Mouse (Mus musculus) heart, postnatal 0 days (tissue): ENCODE measurements at regions not wholly inside any gene's neighbourhood (a gene's known extent, or its start where the extent isn't known, plus 50 kb on each side); places are given as distances from the start of the nearest gene placed in this dataset.

Experiments
- ATAC-seq: fragments of 200-750 bp; cut with Nextera tagmentation; 2 replicates; pipeline ENCODE4 v1.8.0; 2017; ENCODE audit warnings: low read depth, moderate number of reproducible peaks, moderate library complexity; ENCODE audit not compliant: insufficient read depth
- DNase-seq: peaks from one replicate; pipeline ENCODE4 v3.0.0-alpha.2; 2016; ENCODE audit warnings: low spot score
- H3K27ac ChIP-seq: fragments of 300-500 bp; sonication (generic); 2 replicates; pipeline ENCODE4 v1.5.1; 2014; ENCODE audit warnings: low read depth, mild to moderate bottlenecking
- H3K27me3 ChIP-seq: fragments of 300-500 bp; sonication (generic); 2 replicates; pipeline ENCODE4 v1.6.1; 2014; ENCODE audit warnings: low read length, mixed read lengths; ENCODE audit not compliant: control insufficient read depth, insufficient read depth
- H3K36me3 ChIP-seq: fragments of 300-500 bp; sonication (generic); replicated peaks from 2 replicates; pipeline ENCODE4 v1.6.1; 2014; ENCODE audit warnings: low read length, mixed read lengths; ENCODE audit not compliant: control insufficient read depth, insufficient read depth
- H3K4me1 ChIP-seq: fragments of 300-500 bp; sonication (generic); 2 replicates; pipeline ENCODE4 v1.6.1; 2014; ENCODE audit warnings: antibody characterized with exemption; ENCODE audit not compliant: control insufficient read depth, insufficient read depth
- H3K4me2 ChIP-seq: fragments of 300-500 bp; sonication (generic); 2 replicates; pipeline ENCODE4 v1.6.1; 2014; ENCODE audit warnings: low read depth, mild to moderate bottlenecking, low read length, moderate library complexity
- H3K4me3 ChIP-seq: fragments of 300-500 bp; sonication (generic); 2 replicates; pipeline ENCODE4 v1.5.1; 2014; ENCODE audit warnings: low read depth, low read length
- H3K9ac ChIP-seq: fragments of 300-500 bp; sonication (generic); replicated peaks from 2 replicates; pipeline ENCODE4 v1.6.1; 2014; ENCODE audit warnings: low read depth, low read length, mixed read lengths
- H3K9me3 ChIP-seq: fragments of 300-500 bp; sonication (generic); replicated peaks from 2 replicates; pipeline ENCODE4 v1.6.1; 2016; ENCODE audit warnings: low read length; ENCODE audit not compliant: control insufficient read depth
- CTCF ChIP-seq: IDR thresholded peaks from 2 replicates; pipeline ENCODE4 v1.5.1; 2016; ENCODE audit warnings: antibody characterized with exemption, control low read depth, low read depth
- EP300 ChIP-seq: IDR thresholded peaks from 2 replicates; pipeline ENCODE4 v1.6.1; 2016; ENCODE audit warnings: antibody characterized with exemption, low read depth
- WGBS: fragments of 180-500 bp; shearing (Covaris S2); extraction: QIAGEN DNeasy Blood & Tissue Kit; methylation state at CpG from one replicate; pipeline ENCODE4 v1.1.7; 2014; 5-methylcytosine and 5-hydroxymethylcytosine counted together

- no peaks in the 10 kb centered on the region for H3K36me3 ChIP-seq
- no peaks in the 10 kb centered on the region for H3K4me1 ChIP-seq
- H3K27ac ChIP-seq = no peak overlapping the region
- no peak for ATAC-seq
- H3K27me3 ChIP-seq = no peaks in the 10 kb centered on the region
- DNase-seq = no peak
- no peak for TF ChIP-seq EP300
- no peak for TF ChIP-seq CTCF
- no peaks in the 10 kb centered on the region for H3K9me3 ChIP-seq
- H3K9ac ChIP-seq = no peak overlapping the region
- H3K4me2 ChIP-seq = no peak overlapping the region
- no peak overlapping the region for H3K4me3 ChIP-seq
- 56% methylated on average over 3 of the region's 3 CpGs for WGBS
These were observed 538.7 kb downstream of the Galc start for GRCm38 (mm10) chr12:97720554-97720953.

GRCm38 (mm10) chr12:97717812-97718211, 541.4 kb downstream of the Galc start:
- no peaks in the 10 kb centered on the region for H3K4me1 ChIP-seq
- H3K27me3 ChIP-seq = no peaks in the 10 kb centered on the region
- no peak overlapping the region for H3K4me3 ChIP-seq
- no peak for TF ChIP-seq CTCF
- no peak for TF ChIP-seq EP300
- 65% methylated on average over 5 of the region's 5 CpGs for WGBS
- no peak for ATAC-seq
- H3K9me3 ChIP-seq = no peaks in the 10 kb centered on the region
- no peak overlapping the region for H3K27ac ChIP-seq
- no peak for DNase-seq
- H3K4me2 ChIP-seq = no peak overlapping the region
- H3K9ac ChIP-seq = no peak overlapping the region
- no peaks in the 10 kb centered on the region for H3K36me3 ChIP-seq
